Mouse (Mus musculus): ENCODE results near the gene Btbd9.

- TF ChIP-seq POLR2A (IDR thresholded peaks at IDR 0.05; ENCODE audit: low read depth, low read length), result no peak
- TF ChIP-seq CTCF (IDR thresholded peaks at IDR 0.05; ENCODE audit: borderline replicate concordance, insufficient read depth, low read length), result no peak
These were observed 14.3 kb upstream of the Btbd9 start for GRCm38 (mm10) chr17:30590417-30591198.
